Mouse (Mus musculus): ENCODE measurements around the gene Samhd1.

- TF ChIP-seq TAL1 (IDR thresholded peaks at IDR 0.05; ENCODE audit: low read length) (no peak), GATA1 (IDR thresholded peaks at IDR 0.05; ENCODE audit: low read length) (no peak)
These were observed 10.1 kb upstream of the Samhd1 start for GRCm38 (mm10) chr2:157145173-157145572.

Measured in erythroblast, embryonic 14.5 days (primary cell).